ENCODE assay signal across 10 mouse cellular contexts in genomic region chr5:134423930-134424329, GRCm38 (mm10). TPM values are rescaled to one million over a fixed set of nuclear protein-coding genes. Genes with fewer than 3 reads are reported as not detected.
A peak's percentile ranks its signal among the peaks of the same experiment; 100 is the strongest.
DNase-seq lines count a peak whose midpoint lies in the region; ATAC-seq lines count a peak whose summit lies in the region.
"Had no signal": no experiment of that assay in that cellular context is flagged by ENCODE, and none has a peak within 500 bp of the region (broad histone marks: within the 10 kb centered on the region; RNA-seq: fewer than 3 reads in every experiment).

No protein-coding gene starts in this region.

- 81% methylated on average over 5 of the region's 5 CpGs for WGBS in heart, embryonic 12.5 days
- WGBS in forebrain, embryonic 14.5 days: 93% methylated on average over 5 of the region's 5 CpGs

- no peak overlapping the region for H3K4me3 ChIP-seq in heart, embryonic 12.5 days
- no peak overlapping the region for H3K4me3 ChIP-seq in forebrain, embryonic 14.5 days (ENCODE audit: low read depth, low read length)
- H3K4me3 ChIP-seq: embryonic facial prominence, embryonic 15.5 days; heart, embryonic 15.5 days had no signal

- no peak for ATAC-seq in heart, embryonic 12.5 days (ENCODE audit: insufficient number of reproducible peaks, low FRiP score)
- ATAC-seq in forebrain, embryonic 14.5 days: no peak

- peaks cover 40% of the 10 kb centered on the region for H3K4me1 ChIP-seq in heart, embryonic 12.5 days (replicated peaks)
- no peaks in the 10 kb centered on the region for H3K4me1 ChIP-seq in forebrain, embryonic 14.5 days (ENCODE audit: control insufficient read depth, insufficient read depth, low read length)

- H3K9ac ChIP-seq in heart, embryonic 12.5 days: no peak overlapping the region
- H3K9ac ChIP-seq in forebrain, embryonic 14.5 days (ENCODE audit: low read length): no peak overlapping the region
- H3K9ac ChIP-seq: embryonic facial prominence, embryonic 15.5 days; heart, embryonic 15.5 days had no signal

- no peaks in the 10 kb centered on the region for H3K9me3 ChIP-seq in heart, embryonic 12.5 days (replicated peaks)
- no peaks in the 10 kb centered on the region for H3K9me3 ChIP-seq in forebrain, embryonic 14.5 days (replicated peaks; ENCODE audit: control insufficient read depth, low read length)
- H3K9me3 ChIP-seq: embryonic facial prominence, embryonic 15.5 days; heart, embryonic 15.5 days had no signal

- no peak overlapping the region for H3K27ac ChIP-seq in heart, embryonic 12.5 days (ENCODE audit: poor library complexity, severe bottlenecking)
- H3K27ac ChIP-seq in forebrain, embryonic 14.5 days (ENCODE audit: low read depth, low read length): no peak overlapping the region
- H3K27ac ChIP-seq: embryonic facial prominence, embryonic 15.5 days; heart, embryonic 15.5 days had no signal

- H3K36me3 ChIP-seq in heart, embryonic 12.5 days: peaks cover 16% of the 10 kb centered on the region
- no peaks in the 10 kb centered on the region for H3K36me3 ChIP-seq in forebrain, embryonic 14.5 days (ENCODE audit: control insufficient read depth, insufficient read depth, low read length)
- H3K36me3 ChIP-seq: heart, embryonic 15.5 days had no signal

- peak; percentile 90 to 92 for DNase-seq in heart, adult 18-20 months
- DNase-seq in right cerebral cortex, postnatal 10 days (ENCODE audit: low spot score in 2 of 2): peak; percentile 62 to 64
- DNase-seq in right cerebral cortex, postnatal 25 days: no peak
- DNase-seq in gastrocnemius, postnatal 10 days: peak; percentile 83
- peak; percentile 20 to 46 for DNase-seq in lung, postnatal 4 days
- no peak for DNase-seq in natural killer cell, adult 2 months (ENCODE audit: low spot score in 2 of 2)
- DNase-seq in forebrain, embryonic 14.5 days (ENCODE audit: low spot score): no peak

- no peaks in the 10 kb centered on the region for H3K27me3 ChIP-seq in heart, embryonic 12.5 days (replicated peaks)
- no peaks in the 10 kb centered on the region for H3K27me3 ChIP-seq in forebrain, embryonic 14.5 days (replicated peaks; ENCODE audit: control insufficient read depth, insufficient read depth, low read length)
- H3K27me3 ChIP-seq: embryonic facial prominence, embryonic 15.5 days; heart, embryonic 15.5 days had no signal

- H3K4me2 ChIP-seq in heart, embryonic 12.5 days: no peak overlapping the region
- no peak overlapping the region for H3K4me2 ChIP-seq in forebrain, embryonic 14.5 days (ENCODE audit: low read length)
- H3K4me2 ChIP-seq: embryonic facial prominence, embryonic 15.5 days; heart, embryonic 15.5 days had no signal

RNA-seq across cellular contexts. Expression of gene Gtf2ird1, which starts 32.6 kb away (rescaled TPM):
- total RNA-seq in heart, adult 18-20 months (2021): 10 to 100 TPM; 18.2 to 20.5 TPM
- polyA plus RNA-seq in heart, embryonic 12.5 days (2016; fragmentation: Nextera tagmentation; extraction: Ambion mirVana): 64.8 and 72.8 TPM in 2 replicates
- total RNA-seq in gastrocnemius, postnatal 10 days (2021): 10 to 100 TPM; 19.9 to 29.2 TPM
- 50.9 and 60.7 TPM in 2 replicates for polyA plus RNA-seq in forebrain, embryonic 14.5 days (2014; fragmentation: Nextera tagmentation; extraction: Ambion mirVana)

Comparison
In these comparisons a context has a peak if more than half of its experiments do, and no peak if none do; other contexts are left out.
1. DNase-seq: peak in heart, adult 18-20 months (2 of 2), right cerebral cortex, postnatal 10 days (2 of 2), gastrocnemius, postnatal 10 days (single experiment) and lung, postnatal 4 days (2 of 2); none in right cerebral cortex, postnatal 25 days (single experiment), natural killer cell, adult 2 months (0 of 2) and forebrain, embryonic 14.5 days (single experiment).